Mouse (Mus musculus) kidney, adult 11 months (tissue): ENCODE measurements around the gene Lman2l.

ENCODE experiments used
- DNase-seq: peaks from one replicate; pipeline ENCODE4 v3.0.0; 2022

Gene Lman2l

DNA sequence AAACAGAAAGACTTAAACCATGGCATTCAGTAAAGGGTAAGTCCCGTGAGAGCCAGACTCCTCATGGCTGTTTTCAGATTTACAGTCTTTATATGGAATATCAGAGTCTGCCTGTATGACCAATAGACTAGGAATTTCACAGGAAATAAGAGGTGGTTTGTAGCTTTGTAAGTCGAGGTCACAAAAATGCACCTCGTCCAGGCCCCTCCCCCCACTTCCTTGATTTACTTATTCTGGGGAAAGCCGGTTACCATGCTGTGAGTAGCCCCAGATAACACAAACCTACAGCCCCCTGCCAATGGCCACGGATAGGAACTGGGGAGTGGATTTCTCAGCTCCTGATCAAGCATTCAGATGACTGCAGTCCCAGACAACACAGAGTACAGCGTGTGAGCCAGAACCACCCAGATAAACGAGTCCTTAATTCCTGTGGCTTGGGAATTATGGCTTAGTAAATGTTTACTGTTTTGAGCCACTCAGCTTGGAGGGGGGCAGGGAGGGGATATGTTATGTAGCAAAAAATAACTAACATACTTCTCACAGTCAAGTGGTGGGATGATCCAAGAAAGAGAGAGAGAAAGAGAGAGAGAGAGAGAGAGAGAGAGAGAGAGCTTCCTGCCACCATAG lies 12.4 kb upstream of the Lman2l start:
- DNase-seq: no peak

DNA sequence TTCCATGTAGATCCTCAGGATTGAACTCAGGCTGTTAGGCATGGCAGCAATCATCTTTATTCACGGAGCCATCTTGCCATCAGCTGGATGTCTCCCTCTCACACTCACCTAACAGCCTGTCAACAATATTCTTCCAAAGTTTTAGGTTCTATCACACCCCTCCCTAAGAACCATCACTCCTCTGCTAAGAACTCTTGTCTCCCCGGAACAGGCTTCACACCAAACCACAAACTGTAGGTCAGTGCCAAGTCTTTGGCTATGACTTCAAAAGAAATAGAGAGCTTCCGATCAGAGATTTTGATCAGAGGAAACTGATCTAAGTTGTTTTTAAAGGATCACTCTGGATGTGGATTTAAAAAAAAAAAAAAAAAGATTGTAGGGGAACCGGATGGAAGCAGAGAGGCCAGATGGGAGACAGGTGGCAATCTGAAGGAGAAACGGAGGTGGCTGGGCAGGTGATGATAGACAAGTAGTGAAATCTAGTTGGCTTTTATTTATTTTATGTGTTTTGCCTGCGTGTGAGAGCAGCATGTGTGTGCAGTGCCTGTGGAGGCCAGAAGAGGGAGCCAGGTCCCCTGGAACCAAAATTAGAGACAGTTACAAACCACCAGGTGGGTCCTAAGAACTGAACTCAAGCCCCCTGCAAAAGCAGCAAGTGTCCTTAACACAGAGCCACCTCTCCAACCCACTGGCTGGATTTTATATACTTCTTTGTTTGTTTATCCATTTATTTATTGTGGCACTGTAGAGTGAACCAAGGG lies 9.2 kb upstream of the Lman2l start:
- no peak for DNase-seq

DNA sequence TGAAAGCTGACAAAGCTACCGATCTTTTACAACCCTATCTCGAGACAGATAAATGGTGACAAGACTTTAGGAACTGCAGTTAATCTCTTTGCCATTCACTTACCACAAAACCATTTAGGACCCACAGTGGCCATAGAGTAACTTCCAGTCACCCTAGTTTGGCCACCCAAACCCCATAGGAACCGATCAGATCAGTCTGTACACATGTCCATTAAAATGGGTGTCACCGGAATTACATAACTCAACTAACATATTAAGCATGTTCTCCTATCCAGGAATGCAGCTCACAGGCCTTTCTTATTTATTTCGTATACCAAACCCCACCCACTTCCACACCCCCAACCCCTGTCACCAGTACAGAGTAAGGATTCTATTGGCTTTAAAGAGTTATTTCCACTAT lies 1.8 kb upstream of the Lman2l start:
- DNase-seq: no peak

- DNase-seq: no peak
These were observed 1.2 kb upstream of the Lman2l start for GRCm38 (mm10) chr1:36446106-36446824.

DNA sequence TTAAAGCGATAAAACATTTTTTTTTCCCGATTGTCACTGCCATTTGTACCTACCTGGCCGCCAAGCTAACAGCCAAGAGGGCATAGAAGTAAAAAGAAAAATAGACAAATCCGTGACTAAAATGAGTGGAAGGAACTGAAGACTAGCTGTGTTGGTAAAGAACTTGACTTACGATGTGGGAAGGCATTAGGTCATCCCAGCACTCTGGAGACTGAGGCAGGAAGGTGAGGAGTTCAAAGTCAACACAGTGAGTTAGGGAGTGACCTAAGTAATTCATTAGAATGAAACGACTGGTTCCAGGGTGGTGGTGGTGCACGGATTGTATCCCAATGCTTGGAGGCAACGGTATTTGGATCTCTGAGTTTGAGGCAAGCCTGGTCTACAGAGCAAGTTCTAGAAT lies 437 bp upstream of the Lman2l start:
- no peak for DNase-seq

GRCm38 (mm10) chr1:36441101-36441500 lies 4.0 kb downstream of the Lman2l start:
- DNase-seq: no peak

- no peak for DNase-seq
These were observed 7.8 kb downstream of the Lman2l start for GRCm38 (mm10) chr1:36437223-36437622.

GRCm38 (mm10) chr1:36436515-36436914 lies 8.6 kb downstream of the Lman2l start:
- DNase-seq: no peak

GRCm38 (mm10) chr1:36435071-36435470 lies 10.0 kb downstream of the Lman2l start:
- DNase-seq: no peak

- DNase-seq: peak; percentile 16
These were observed 11.5 kb downstream of the Lman2l start for GRCm38 (mm10) chr1:36433616-36434015.

DNA sequence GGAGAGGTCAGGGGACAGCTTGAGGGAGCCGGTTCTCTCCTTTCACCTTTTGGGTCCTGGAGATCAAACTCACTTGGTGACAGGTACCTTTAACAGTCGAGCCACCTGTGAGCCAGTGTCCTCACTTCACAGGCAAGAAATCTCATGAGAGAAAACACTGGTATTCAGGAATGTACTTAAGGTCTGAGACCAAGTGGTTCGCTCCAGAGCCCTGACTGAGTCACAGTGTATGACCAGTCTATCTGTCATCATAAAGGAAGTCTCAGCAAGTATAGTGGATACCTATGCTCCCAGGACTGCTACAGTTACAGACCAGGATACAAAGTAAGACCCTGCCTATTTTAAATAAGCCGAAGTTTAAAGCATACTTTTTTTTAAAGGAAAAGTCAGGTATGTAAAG lies 12.1 kb downstream of the Lman2l start:
- no peak for DNase-seq

DNA sequence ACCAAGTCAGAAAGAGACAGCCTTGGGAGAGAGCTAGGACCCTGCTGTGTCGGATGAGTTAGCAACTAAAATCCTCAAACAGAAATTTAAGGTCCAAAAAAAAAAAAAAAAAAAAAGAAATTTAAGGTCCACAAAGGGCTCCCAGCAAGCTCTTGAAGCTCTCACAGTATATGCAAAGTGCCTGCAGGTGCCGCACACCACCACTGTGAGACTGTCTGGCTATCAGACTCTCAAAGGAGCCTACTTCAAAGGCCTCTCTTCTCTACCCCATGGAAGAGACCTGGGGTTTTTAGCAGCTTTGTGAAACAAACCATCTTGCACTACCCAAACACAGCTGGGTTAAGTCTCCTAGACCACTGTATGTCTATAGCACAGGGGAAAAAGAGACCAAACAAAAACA lies 15.6 kb downstream of the Lman2l start:
- no peak for DNase-seq

DNA sequence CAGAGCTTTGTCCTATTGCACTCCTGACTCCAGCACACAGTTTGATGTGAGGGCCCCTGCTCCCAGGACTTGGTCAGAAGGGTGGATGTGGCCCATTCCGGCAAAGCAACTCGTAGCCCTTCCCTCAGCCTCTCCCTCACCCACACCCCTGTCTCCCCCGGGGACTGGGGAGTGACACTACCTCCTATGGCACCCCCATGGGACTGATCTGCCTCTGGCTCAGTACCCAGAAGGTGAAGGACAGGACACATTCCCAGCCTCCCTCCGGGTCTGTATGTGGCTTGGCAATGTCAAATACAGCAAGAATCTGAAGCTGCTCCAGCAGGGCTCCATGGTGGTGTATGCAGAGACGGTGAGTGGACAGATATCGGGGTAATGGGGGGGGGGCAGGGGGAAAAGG lies 40.5 kb downstream of the Lman2l start:
- DNase-seq: no peak

GRCm38 (mm10) chr1:36401509-36401908 lies 43.6 kb downstream of the Lman2l start:
- no peak for DNase-seq

- DNase-seq: no peak
These were observed 48.0 kb downstream of the Lman2l start for GRCm38 (mm10) chr1:36397041-36397440.

- no peak for DNase-seq
These were observed 65.5 kb downstream of the Lman2l start for GRCm38 (mm10) chr1:36379582-36379981.

- DNase-seq: no peak
These were observed 66.2 kb downstream of the Lman2l start for GRCm38 (mm10) chr1:36378880-36379279.

- no peak for DNase-seq
These were observed 72.9 kb downstream of the Lman2l start, which contains the start of gene Fer1l5 for GRCm38 (mm10) chr1:36371934-36372845. Gene Fer1l5 (plus strand): TSS chr1:36372291.

DNA sequence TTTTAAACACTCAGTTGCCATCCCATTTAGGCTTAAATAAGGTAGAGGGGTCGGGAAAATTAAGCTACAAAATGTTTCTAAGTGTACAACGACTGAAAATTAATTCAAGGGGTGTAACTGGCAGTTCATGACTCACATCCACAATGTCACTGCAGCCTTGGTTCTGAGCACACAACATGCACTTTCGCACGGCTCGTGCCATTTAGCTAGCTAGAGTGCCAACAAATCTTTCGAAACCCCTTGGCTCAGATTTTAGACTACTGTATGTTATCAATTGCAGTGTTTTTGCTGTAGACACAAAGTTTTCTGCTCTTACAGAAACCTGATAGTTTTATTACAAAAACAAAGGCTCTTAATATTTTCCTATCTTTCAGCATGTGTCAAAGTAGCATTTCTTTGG lies 74.2 kb downstream of the Lman2l start:
- DNase-seq: no peak
